Mouse (Mus musculus) thymus, postnatal 4 days (tissue): ENCODE measurements around the gene Xpa.

ENCODE experiments used
- DNase-seq: peaks from one replicate; pipeline ENCODE4 v3.0.0; 2021

The Xpa gene

GRCm38 (mm10) chr4:46144323-46144722 is 51.8 kb downstream of the Xpa start:
- DNase-seq, result peak; percentile 62

- peak; percentile 95 for DNase-seq
Observed at GRCm38 (mm10) chr4:46138287-46139222, 57.6 kb downstream of the Xpa start, which contains the start of the genes Ncbp1 and Tstd2. Gene Ncbp1, plus strand, starts transcription at chr4:46138613. Gene Tstd2, minus strand, starts transcription at chr4:46138694.

GRCm38 (mm10) chr4:46137629-46138286 is 58.4 kb downstream of the Xpa start:
- DNase-seq, result peak; percentile 42

- no peak for DNase-seq
Observed at GRCm38 (mm10) chr4:46131791-46132190, 64.3 kb downstream of the Xpa start.

GRCm38 (mm10) chr4:46130221-46130620 is 65.9 kb downstream of the Xpa start:
- peak; percentile 74 for DNase-seq

GRCm38 (mm10) chr4:46129311-46130004 is 66.7 kb downstream of the Xpa start:
- DNase-seq, result no peak

- DNase-seq, result peak; percentile 80
Observed at GRCm38 (mm10) chr4:46126541-46126940, 69.6 kb downstream of the Xpa start.

GRCm38 (mm10) chr4:46123358-46123757 is 72.8 kb downstream of the Xpa start:
- no peak for DNase-seq

GRCm38 (mm10) chr4:46120767-46121166 is 75.3 kb downstream of the Xpa start:
- no peak for DNase-seq

GRCm38 (mm10) chr4:46119514-46120094 is 76.5 kb downstream of the Xpa start:
- no peak for DNase-seq

GRCm38 (mm10) chr4:46117536-46117935 is 78.6 kb downstream of the Xpa start:
- DNase-seq, result no peak

- DNase-seq, result no peak
Observed at GRCm38 (mm10) chr4:46116544-46117175, 79.5 kb downstream of the Xpa start.

- no peak for DNase-seq
Observed at GRCm38 (mm10) chr4:46115308-46115707, 80.8 kb downstream of the Xpa start.

GRCm38 (mm10) chr4:46111361-46111760 is 84.8 kb downstream of the Xpa start:
- no peak for DNase-seq

- no peak for DNase-seq
Observed at GRCm38 (mm10) chr4:46110084-46110483, 86.0 kb downstream of the Xpa start.
